Mouse (Mus musculus): ENCODE results near the gene Chkb.

- TF ChIP-seq CTCF (IDR thresholded peaks at IDR 0.05; ENCODE audit: low read depth), result no peak
- TF ChIP-seq EP300 (IDR thresholded peaks at IDR 0.05; ENCODE audit: low read depth), result no peak
Observed at GRCm38 (mm10) chr15:89477806-89478205, 48.1 kb upstream of the Chkb start.

All from liver, postnatal 0 days (tissue).